Mouse (Mus musculus) forebrain, embryonic 14.5 days (tissue): ENCODE data around the gene Arfgef2. TPM values are rescaled to one million over a fixed set of nuclear protein-coding genes. Genes with fewer than 3 reads are reported as not detected.

Experiments
- ATAC-seq: fragments of 200-750 bp; cut with Nextera tagmentation; 2 replicates; pipeline ENCODE4 v1.8.0; 2017; ENCODE audit warnings: mild to moderate bottlenecking, moderate library complexity
- DNase-seq: peaks from one replicate; pipeline ENCODE4 v3.0.0-alpha.2; 2015; ENCODE audit warnings: low spot score
- H3K27ac ChIP-seq: fragments of 300-500 bp; sonication (generic); 2 replicates; pipeline ENCODE4 v1.5.1; 2014; ENCODE audit warnings: low read depth, mild to moderate bottlenecking, control low read depth, low read length, moderate library complexity
- H3K27me3 ChIP-seq: fragments of 300-500 bp; sonication (generic); replicated peaks from 2 replicates; pipeline ENCODE4 v1.6.1; 2014; ENCODE audit warnings: low read length, control low read depth, mixed read lengths; ENCODE audit not compliant: control insufficient read depth, insufficient read depth
- H3K36me3 ChIP-seq: fragments of 300-500 bp; sonication (generic); 2 replicates; pipeline ENCODE4 v1.6.1; 2014; ENCODE audit warnings: low read length, control low read depth; ENCODE audit not compliant: control insufficient read depth, insufficient read depth
- H3K4me1 ChIP-seq: fragments of 300-500 bp; sonication (generic); 2 replicates; pipeline ENCODE4 v1.6.1; 2014; ENCODE audit warnings: antibody characterized with exemption, low read length, control low read depth; ENCODE audit not compliant: control insufficient read depth, insufficient read depth
- H3K4me2 ChIP-seq: fragments of 300-500 bp; sonication (generic); 2 replicates; pipeline ENCODE4 v1.6.1; 2014; ENCODE audit warnings: mild to moderate bottlenecking, control low read depth, low read length
- H3K4me3 ChIP-seq: fragments of 300-500 bp; sonication (generic); 2 replicates; pipeline ENCODE4 v1.5.1; 2014; ENCODE audit warnings: low read depth, low read length, control low read depth
- H3K9ac ChIP-seq: fragments of 300-500 bp; sonication (generic); 2 replicates; pipeline ENCODE4 v1.6.1; 2014; ENCODE audit warnings: mild to moderate bottlenecking, low read length, control low read depth, moderate library complexity
- H3K9me3 ChIP-seq: fragments of 300-500 bp; sonication (generic); replicated peaks from 2 replicates; pipeline ENCODE4 v1.6.1; 2016; ENCODE audit warnings: low read length, control low read depth, mixed read lengths; ENCODE audit not compliant: control insufficient read depth
- WGBS: fragments of 180-500 bp; shearing (Covaris S2); extraction: QIAGEN DNeasy Blood & Tissue Kit; methylation state at CpG from one replicate; pipeline ENCODE4 v1.1.7; 2014; 5-methylcytosine and 5-hydroxymethylcytosine counted together
- polyA plus RNA-seq: library from polyadenylated mRNA; unstranded; fragments of >200 nt; fragmentation: Nextera tagmentation; extraction: Ambion mirVana; gene quantifications from 2 replicates; pipeline ENCODE4 v1.2.1, GENCODE M21; 2014

Arfgef2 gene
- polyA plus RNA-seq, 1 experiment from 2014 or later, result 2.6 TPM

DNA sequence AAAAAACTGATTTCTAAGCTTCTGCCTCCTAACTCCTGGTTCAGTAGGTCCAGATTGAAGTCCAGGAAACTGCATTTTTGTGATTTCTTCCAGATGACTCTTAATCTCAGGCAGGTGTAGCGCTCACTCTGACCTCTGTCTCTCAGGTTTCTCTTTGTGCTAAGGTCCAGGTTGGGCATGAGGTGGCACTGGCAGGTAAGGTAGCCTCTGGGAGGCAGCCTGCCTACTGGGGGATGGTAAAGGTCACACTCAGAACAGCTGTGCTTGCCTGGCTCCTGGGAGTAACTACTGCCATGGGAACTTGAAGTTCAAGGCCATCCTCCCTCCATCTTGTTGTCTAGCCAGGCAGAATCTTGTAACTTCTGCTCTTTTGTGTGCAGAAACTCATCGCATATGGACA is 28.7 kb downstream of the Arfgef2 start:
- Histone ChIP-seq H3K4me3 (no peak overlapping the region), H3K4me2 (no peak overlapping the region), H3K36me3 (0 out of 2 replicates have a peak, but pooled peaks cover 8% of the 10 kb centered on the region), H3K27ac (no peak overlapping the region), H3K9me3 (no peaks in the 10 kb centered on the region), H3K4me1 (no peaks in the 10 kb centered on the region), H3K9ac (no peak overlapping the region), H3K27me3 (no peaks in the 10 kb centered on the region)
- WGBS, result 92% methylated on average over 2 of the region's 2 CpGs
- DNase-seq, result no peak
- no peak for ATAC-seq

- no peaks in the 10 kb centered on the region for H3K9me3 ChIP-seq
- H3K27me3 ChIP-seq, result no peaks in the 10 kb centered on the region
- WGBS, result 91% methylated on average over 4 of the region's 4 CpGs
- no peak overlapping the region for H3K4me2 ChIP-seq
- ATAC-seq (no peak), DNase-seq (no peak)
- no peaks in the 10 kb centered on the region for H3K4me1 ChIP-seq
- H3K36me3 ChIP-seq, result 0 out of 2 replicates have a peak, but pooled peaks cover 8% of the 10 kb centered on the region
- no peak overlapping the region for H3K9ac ChIP-seq
- H3K4me3 ChIP-seq, result no peak overlapping the region
- H3K27ac ChIP-seq, result no peak overlapping the region
Measured at GRCm38 (mm10) chr2:166834796-166835195, 29.4 kb downstream of the Arfgef2 start.

- no peak for ATAC-seq
Measured at GRCm38 (mm10) chr2:166835581-166835980, 30.2 kb downstream of the Arfgef2 start.

GRCm38 (mm10) chr2:166841813-166842212 is 36.4 kb downstream of the Arfgef2 start:
- no peaks in the 10 kb centered on the region for H3K4me1 ChIP-seq
- H3K36me3 ChIP-seq, result 0 out of 2 replicates have a peak, but pooled peaks cover 8% of the 10 kb centered on the region
- H3K27me3 ChIP-seq, result no peaks in the 10 kb centered on the region
- no peak overlapping the region for H3K4me3 ChIP-seq
- DNase-seq, result no peak
- ATAC-seq, result no peak
- H3K27ac ChIP-seq, result no peak overlapping the region
- no peaks in the 10 kb centered on the region for H3K9me3 ChIP-seq
- no peak overlapping the region for H3K9ac ChIP-seq
- WGBS, result 92% methylated on average over 4 of the region's 4 CpGs
- no peak overlapping the region for H3K4me2 ChIP-seq

More at GRCm38 (mm10) chr2:166835581-166835980, 30.2 kb downstream of the Arfgef2 start:
- Histone ChIP-seq H3K27me3 (no peaks in the 10 kb centered on the region), H3K9me3 (no peaks in the 10 kb centered on the region), H3K9ac (no peak overlapping the region), H3K4me1 (no peaks in the 10 kb centered on the region), H3K27ac (no peak overlapping the region), H3K36me3 (0 out of 2 replicates have a peak, but pooled peaks cover 8% of the 10 kb centered on the region), H3K4me3 (no peak overlapping the region), H3K4me2 (no peak overlapping the region)
- 80% methylated on average over 5 of the region's 5 CpGs for WGBS
- no peak for DNase-seq

- Histone ChIP-seq H3K4me2 (no peak overlapping the region), H3K4me1 (no peaks in the 10 kb centered on the region), H3K27ac (no peak overlapping the region), H3K4me3 (no peak overlapping the region), H3K36me3 (peaks cover 39% of the 10 kb centered on the region), H3K9ac (no peak overlapping the region), H3K27me3 (no peaks in the 10 kb centered on the region), H3K9me3 (no peaks in the 10 kb centered on the region)
- WGBS, result 88% methylated on average over 11 of the region's 11 CpGs
- DNase-seq (no peak), ATAC-seq (no peak)
Measured at GRCm38 (mm10) chr2:166850691-166851090, 45.3 kb downstream of the Arfgef2 start.

- DNase-seq, result no peak
- no peaks in the 10 kb centered on the region for H3K4me1 ChIP-seq
- no peak for ATAC-seq
- H3K9me3 ChIP-seq, result no peaks in the 10 kb centered on the region
- H3K4me2 ChIP-seq, result no peak overlapping the region
- 92% methylated on average over 7 of the region's 7 CpGs for WGBS
- H3K9ac ChIP-seq, result no peak overlapping the region
- no peak overlapping the region for H3K27ac ChIP-seq
- no peaks in the 10 kb centered on the region for H3K27me3 ChIP-seq
- peaks cover 50% of the 10 kb centered on the region for H3K36me3 ChIP-seq
- no peak overlapping the region for H3K4me3 ChIP-seq
Measured at GRCm38 (mm10) chr2:166852270-166852669, 46.9 kb downstream of the Arfgef2 start.

DNA sequence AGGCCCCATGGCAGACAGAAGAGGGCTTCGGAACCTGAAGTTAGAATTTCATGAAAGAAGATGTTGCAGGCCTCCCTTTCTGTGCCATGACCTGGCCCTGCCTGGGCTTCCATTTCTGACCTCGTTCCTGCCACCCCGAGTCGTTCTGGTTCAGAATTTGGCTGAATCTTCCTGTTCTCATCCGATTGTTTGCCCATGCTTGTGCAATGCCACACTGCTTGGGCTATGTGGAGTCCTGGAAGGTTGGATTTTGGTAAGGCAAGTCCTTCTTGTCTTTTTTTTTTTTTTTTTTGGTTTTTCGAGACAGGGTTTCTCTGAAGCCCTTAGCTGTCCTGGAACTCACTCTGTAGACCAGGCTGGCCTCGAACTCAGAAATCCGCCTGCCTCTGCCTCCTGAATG is 50.4 kb downstream of the Arfgef2 start:
- Histone ChIP-seq H3K27ac (no peak overlapping the region), H3K4me1 (no peaks in the 10 kb centered on the region), H3K4me3 (no peak overlapping the region), H3K27me3 (no peaks in the 10 kb centered on the region), H3K36me3 (peaks cover 64% of the 10 kb centered on the region), H3K9ac (no peak overlapping the region), H3K9me3 (no peaks in the 10 kb centered on the region), H3K4me2 (no peak overlapping the region)
- DNase-seq (no peak), ATAC-seq (no peak)
- 91% methylated on average over 8 of the region's 8 CpGs for WGBS

- 97% methylated on average over 6 of the region's 6 CpGs for WGBS
- H3K9ac ChIP-seq, result no peak overlapping the region
Measured at GRCm38 (mm10) chr2:166856366-166856765, 51.0 kb downstream of the Arfgef2 start.

GRCm38 (mm10) chr2:166857118-166857517 is 51.7 kb downstream of the Arfgef2 start:
- no peaks in the 10 kb centered on the region for H3K27me3 ChIP-seq
- no peak overlapping the region for H3K27ac ChIP-seq
- no peak overlapping the region for H3K9ac ChIP-seq
- ATAC-seq, result no peak
- peak; percentile 21 for DNase-seq
- WGBS, result 91% methylated on average over 2 of the region's 2 CpGs
- no peaks in the 10 kb centered on the region for H3K4me1 ChIP-seq
- H3K9me3 ChIP-seq, result no peaks in the 10 kb centered on the region
- H3K4me3 ChIP-seq, result no peak overlapping the region
- no peak overlapping the region for H3K4me2 ChIP-seq
- H3K36me3 ChIP-seq, result peaks cover 62% of the 10 kb centered on the region

More at GRCm38 (mm10) chr2:166856366-166856765, 51.0 kb downstream of the Arfgef2 start:
- no peak overlapping the region for H3K27ac ChIP-seq
- H3K4me1 ChIP-seq, result no peaks in the 10 kb centered on the region
- H3K27me3 ChIP-seq, result no peaks in the 10 kb centered on the region
- no peak overlapping the region for H3K4me2 ChIP-seq
- ATAC-seq, result no peak
- no peak for DNase-seq
- H3K36me3 ChIP-seq, result peaks cover 59% of the 10 kb centered on the region
- H3K4me3 ChIP-seq, result no peak overlapping the region
- H3K9me3 ChIP-seq, result no peaks in the 10 kb centered on the region
